Mouse (Mus musculus): ENCODE measurements at regions not wholly inside any gene's neighbourhood (a gene's known extent, or its start where the extent isn't known, plus 50 kb on each side); places are given as distances from the start of the nearest gene placed in this dataset.

DNA sequence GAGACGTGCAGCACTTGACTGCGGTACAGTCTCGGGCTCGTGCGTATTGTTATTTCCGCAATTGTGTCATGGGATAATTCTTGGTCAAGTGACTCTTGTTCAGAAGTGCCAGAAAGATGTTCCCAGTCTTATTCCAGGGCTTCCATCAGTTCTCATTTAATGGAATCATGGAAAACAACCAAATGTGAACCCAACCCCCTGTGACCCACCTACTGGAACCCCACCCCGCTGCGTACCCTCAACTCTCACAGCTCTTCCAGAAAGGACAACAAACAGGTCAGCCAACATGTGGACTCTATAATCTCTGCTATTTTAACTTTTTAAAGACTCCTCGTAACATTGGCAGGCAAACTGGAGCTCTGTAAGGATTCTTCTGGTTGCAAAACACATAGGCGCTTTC lies 233.9 kb downstream of the Slc30a10 start:
- 89% methylated on average over 10 of the region's 10 CpGs for WGBS
- ATAC-seq (ENCODE audit: insufficient read depth) (no peak), DNase-seq (no peak)
- H3K27me3 ChIP-seq (ENCODE audit: insufficient read depth, low read length) = no peaks in the 10 kb centered on the region
- H3K4me2 ChIP-seq = no peak overlapping the region
- H3K9me3 ChIP-seq (ENCODE audit: low read depth, low read length) = no peaks in the 10 kb centered on the region
- H3K4me1 ChIP-seq (ENCODE audit: insufficient read depth) = no peaks in the 10 kb centered on the region
- no peak for TF ChIP-seq CTCF (IDR thresholded peaks at IDR 0.05; ENCODE audit: low read depth)
- H3K4me3 ChIP-seq (ENCODE audit: low read depth, low read length) = no peak overlapping the region
- H3K9ac ChIP-seq = no peak overlapping the region
- H3K36me3 ChIP-seq (ENCODE audit: insufficient read depth) = no peaks in the 10 kb centered on the region
- no peak overlapping the region for H3K27ac ChIP-seq (ENCODE audit: low read depth)

DNA sequence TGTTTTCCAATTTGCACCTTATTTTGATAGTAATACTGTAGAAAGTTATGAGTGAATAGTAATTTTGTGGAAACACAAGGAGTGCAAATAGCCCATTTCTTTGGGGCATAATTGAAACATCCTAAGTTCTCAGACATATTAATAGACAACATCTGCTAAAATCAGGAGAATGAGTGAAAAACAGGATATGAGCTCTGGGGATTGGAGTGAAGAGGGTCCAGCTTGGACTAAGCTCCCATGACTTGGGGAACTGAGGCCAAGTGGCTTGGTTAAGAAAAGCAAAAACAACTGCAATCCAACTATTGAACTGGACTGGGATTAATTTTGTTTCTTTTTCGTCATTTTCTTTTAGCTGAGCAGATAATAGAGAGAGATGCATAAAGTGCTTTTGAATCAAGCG lies 240.7 kb downstream of the Slc30a10 start:
- DNase-seq (no peak), ATAC-seq (ENCODE audit: insufficient read depth) (no peak)
- no peak overlapping the region for H3K9ac ChIP-seq
- H3K27me3 ChIP-seq (ENCODE audit: insufficient read depth, low read length) = no peaks in the 10 kb centered on the region
- TF ChIP-seq CTCF (IDR thresholded peaks at IDR 0.05; ENCODE audit: low read depth) = no peak
- no peak overlapping the region for H3K4me2 ChIP-seq
- H3K4me1 ChIP-seq (ENCODE audit: insufficient read depth) = no peaks in the 10 kb centered on the region
- no peaks in the 10 kb centered on the region for H3K36me3 ChIP-seq (ENCODE audit: insufficient read depth)
- 87% methylated on average over 2 of the region's 2 CpGs for WGBS
- no peaks in the 10 kb centered on the region for H3K9me3 ChIP-seq (ENCODE audit: low read depth, low read length)
- no peak overlapping the region for H3K4me3 ChIP-seq (ENCODE audit: low read depth, low read length)
- H3K27ac ChIP-seq (ENCODE audit: low read depth) = no peak overlapping the region

DNA sequence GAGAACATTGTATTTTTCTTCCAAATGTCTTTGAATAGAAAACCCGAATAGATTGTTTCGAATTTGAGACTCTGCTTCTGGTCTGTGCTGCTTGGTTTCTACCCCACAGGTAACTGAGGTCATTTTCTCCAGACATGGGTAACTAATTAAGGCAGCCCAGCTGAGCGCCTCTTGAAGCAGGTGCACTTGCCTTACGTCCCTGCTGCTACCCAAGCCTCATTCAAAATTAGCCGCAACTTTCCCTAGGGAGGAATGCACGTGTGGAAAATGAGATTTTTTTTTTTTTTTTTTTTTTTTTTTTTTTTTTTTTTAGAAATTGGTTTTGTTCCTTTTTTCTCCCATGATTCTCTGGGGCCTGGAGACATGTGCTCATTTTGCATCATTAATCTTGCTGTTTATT lies 245.1 kb downstream of the Slc30a10 start:
- no peaks in the 10 kb centered on the region for H3K4me1 ChIP-seq (ENCODE audit: insufficient read depth)
- H3K4me3 ChIP-seq (ENCODE audit: low read depth, low read length) = no peak overlapping the region
- no peak overlapping the region for H3K27ac ChIP-seq (ENCODE audit: low read depth)
- H3K9me3 ChIP-seq (ENCODE audit: low read depth, low read length) = no peaks in the 10 kb centered on the region
- ATAC-seq (ENCODE audit: insufficient read depth) = no peak
- no peak overlapping the region for H3K4me2 ChIP-seq
- H3K27me3 ChIP-seq (ENCODE audit: insufficient read depth, low read length) = no peaks in the 10 kb centered on the region
- H3K9ac ChIP-seq = no peak overlapping the region
- DNase-seq = no peak
- no peak for TF ChIP-seq CTCF (IDR thresholded peaks at IDR 0.05; ENCODE audit: low read depth)
- H3K36me3 ChIP-seq (ENCODE audit: insufficient read depth) = no peaks in the 10 kb centered on the region
- WGBS = 84% methylated on average over 6 of the region's 6 CpGs

DNA sequence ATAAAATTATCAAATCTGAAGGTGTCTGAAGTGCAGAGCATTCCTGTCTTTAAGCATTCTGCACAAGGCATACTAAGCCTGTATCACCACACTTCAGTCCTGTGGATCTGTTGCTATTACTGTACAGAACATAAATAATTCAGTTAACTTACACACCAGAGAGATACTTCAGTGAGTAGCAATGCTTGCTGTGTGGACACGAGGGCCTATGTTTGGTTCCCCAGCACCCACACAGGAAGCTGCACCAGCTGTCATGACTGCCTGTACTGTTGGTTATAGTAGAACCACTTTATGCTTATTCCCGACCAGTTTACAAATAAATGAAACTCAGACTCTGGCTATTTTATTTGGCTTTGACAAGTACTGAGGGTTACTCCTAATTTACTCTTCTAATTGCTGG lies 271.7 kb downstream of the Slc30a10 start:
- no peak overlapping the region for H3K9ac ChIP-seq
- no peaks in the 10 kb centered on the region for H3K9me3 ChIP-seq (ENCODE audit: low read depth, low read length)
- H3K27me3 ChIP-seq (ENCODE audit: insufficient read depth, low read length) = no peaks in the 10 kb centered on the region
- ATAC-seq (ENCODE audit: insufficient read depth) (no peak), DNase-seq (no peak)
- H3K4me1 ChIP-seq (ENCODE audit: insufficient read depth) = 0 out of 2 replicates have a peak, but pooled peaks cover 7% of the 10 kb centered on the region
- H3K4me2 ChIP-seq = no peak overlapping the region
- H3K36me3 ChIP-seq (ENCODE audit: insufficient read depth) = no peaks in the 10 kb centered on the region
- no peak overlapping the region for H3K4me3 ChIP-seq (ENCODE audit: low read depth, low read length)
- WGBS = 61% methylated on average over 2 of the region's 2 CpGs
- TF ChIP-seq CTCF (IDR thresholded peaks at IDR 0.05; ENCODE audit: low read depth) = no peak
- no peak overlapping the region for H3K27ac ChIP-seq (ENCODE audit: low read depth)

DNA sequence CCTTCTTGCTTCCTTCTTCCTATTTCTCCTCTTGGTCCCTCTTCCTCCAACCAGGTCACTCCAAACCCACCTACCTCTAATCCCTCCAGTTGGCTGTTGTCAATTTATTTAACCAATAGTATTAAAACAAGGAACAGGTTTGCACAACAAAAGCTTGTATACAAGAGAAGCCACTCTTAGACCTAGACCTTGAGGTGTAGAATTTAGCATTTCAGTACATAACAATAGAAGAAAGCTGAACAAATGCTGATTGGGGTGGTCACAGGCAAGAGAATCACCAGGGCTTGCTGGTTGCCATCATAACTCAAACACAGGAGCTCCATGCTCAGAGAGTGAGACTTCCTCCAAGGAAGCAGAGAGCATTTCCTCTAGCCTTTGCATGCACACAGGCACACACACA lies 272.2 kb downstream of the Slc30a10 start:
- Histone ChIP-seq H3K4me2 (no peak overlapping the region), H3K9me3 (ENCODE audit: low read depth, low read length) (no peaks in the 10 kb centered on the region), H3K9ac (no peak overlapping the region), H3K27ac (ENCODE audit: low read depth) (no peak overlapping the region), H3K4me3 (ENCODE audit: low read depth, low read length) (no peak overlapping the region), H3K36me3 (ENCODE audit: insufficient read depth) (no peaks in the 10 kb centered on the region), H3K4me1 (ENCODE audit: insufficient read depth) (0 out of 2 replicates have a peak, but pooled peaks cover 7% of the 10 kb centered on the region), H3K27me3 (ENCODE audit: insufficient read depth, low read length) (no peaks in the 10 kb centered on the region)
- ATAC-seq (ENCODE audit: insufficient read depth) (no peak), DNase-seq (no peak)
- TF ChIP-seq CTCF (IDR thresholded peaks at IDR 0.05; ENCODE audit: low read depth) = no peak

DNA sequence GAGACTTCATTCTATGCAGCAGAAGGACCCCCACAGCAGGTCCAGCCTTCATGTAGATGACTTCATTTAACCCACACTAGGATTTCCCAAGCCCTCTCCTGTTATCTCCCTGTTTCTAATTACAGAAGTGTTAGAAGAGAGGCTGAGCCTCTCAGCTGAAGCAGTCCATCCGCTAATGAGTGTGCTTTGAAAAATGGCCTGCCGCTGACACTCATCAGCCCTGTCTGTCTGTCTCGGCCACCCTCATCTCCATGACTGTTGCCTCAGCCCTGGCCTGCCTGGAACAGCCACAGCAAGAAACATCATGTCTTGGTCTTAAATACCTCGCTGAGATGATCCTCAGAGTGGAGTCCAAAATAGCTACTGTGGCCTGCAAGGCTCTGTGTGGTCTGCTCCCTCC lies 273.1 kb downstream of the Slc30a10 start:
- Histone ChIP-seq H3K4me3 (ENCODE audit: low read depth, low read length) (no peak overlapping the region), H3K4me1 (ENCODE audit: insufficient read depth) (0 out of 2 replicates have a peak, but pooled peaks cover 7% of the 10 kb centered on the region), H3K36me3 (ENCODE audit: insufficient read depth) (no peaks in the 10 kb centered on the region), H3K27ac (ENCODE audit: low read depth) (no peak overlapping the region), H3K4me2 (no peak overlapping the region), H3K9ac (no peak overlapping the region), H3K27me3 (ENCODE audit: insufficient read depth, low read length) (no peaks in the 10 kb centered on the region), H3K9me3 (ENCODE audit: low read depth, low read length) (no peaks in the 10 kb centered on the region)
- no peak for TF ChIP-seq CTCF (IDR thresholded peaks at IDR 0.05; ENCODE audit: low read depth)
- ATAC-seq (ENCODE audit: insufficient read depth) = peak; percentile 80
- DNase-seq = peak; percentile 86
- WGBS = 22% methylated on average over 4 of the region's 4 CpGs

DNA sequence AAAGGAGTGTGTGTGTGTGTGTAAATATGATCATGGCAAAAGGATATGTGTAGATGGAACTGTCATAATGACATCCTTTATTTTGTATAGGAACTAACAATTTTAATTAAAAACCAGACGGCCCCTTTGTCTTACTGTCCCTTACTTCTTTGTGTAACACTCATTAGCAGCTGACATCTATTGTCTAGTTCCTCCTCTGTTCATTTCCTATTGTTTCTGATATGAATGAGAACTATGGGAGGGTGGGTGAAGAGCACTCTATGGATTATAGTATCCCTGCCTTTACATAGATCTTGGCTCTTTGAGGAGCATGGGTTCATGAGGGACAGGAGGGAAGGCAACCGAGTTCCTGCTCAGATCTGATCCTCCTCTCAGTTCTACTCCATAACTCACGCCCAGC lies 273.8 kb downstream of the Slc30a10 start:
- H3K9ac ChIP-seq = no peak overlapping the region
- TF ChIP-seq CTCF (IDR thresholded peaks at IDR 0.05; ENCODE audit: low read depth) = no peak
- no peak overlapping the region for H3K27ac ChIP-seq (ENCODE audit: low read depth)
- no peaks in the 10 kb centered on the region for H3K27me3 ChIP-seq (ENCODE audit: insufficient read depth, low read length)
- H3K36me3 ChIP-seq (ENCODE audit: insufficient read depth) = no peaks in the 10 kb centered on the region
- no peak overlapping the region for H3K4me3 ChIP-seq (ENCODE audit: low read depth, low read length)
- 0 out of 2 replicates have a peak, but pooled peaks cover 7% of the 10 kb centered on the region for H3K4me1 ChIP-seq (ENCODE audit: insufficient read depth)
- DNase-seq = no peak
- ATAC-seq (ENCODE audit: insufficient read depth) = no peak
- H3K9me3 ChIP-seq (ENCODE audit: low read depth, low read length) = no peaks in the 10 kb centered on the region
- WGBS = 55% methylated on average over 3 of the region's 3 CpGs
- H3K4me2 ChIP-seq = no peak overlapping the region

DNA sequence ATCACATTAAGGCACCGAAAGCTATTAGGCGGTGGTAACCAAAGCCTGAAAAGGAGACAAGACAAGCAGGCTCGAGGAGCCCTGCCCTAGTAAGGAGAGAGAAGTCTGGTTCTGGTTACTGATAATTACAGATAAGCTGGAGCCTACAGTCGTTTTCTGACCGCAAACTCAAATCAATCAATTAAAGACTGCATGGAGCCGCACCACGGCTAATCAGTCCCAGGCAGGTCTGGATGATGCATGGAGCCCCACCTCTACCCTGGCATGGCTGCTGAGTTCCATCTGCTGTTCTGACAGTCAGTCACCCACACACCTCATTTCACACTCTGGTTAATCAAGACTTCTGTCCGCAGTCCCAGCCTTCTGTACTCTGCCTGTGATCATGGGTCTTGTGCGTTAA lies 276.4 kb downstream of the Slc30a10 start:
- no peak overlapping the region for H3K9ac ChIP-seq
- H3K9me3 ChIP-seq (ENCODE audit: low read depth, low read length) = no peaks in the 10 kb centered on the region
- H3K4me1 ChIP-seq (ENCODE audit: insufficient read depth) = 0 out of 2 replicates have a peak, but pooled peaks cover 7% of the 10 kb centered on the region
- no peak overlapping the region for H3K4me2 ChIP-seq
- no peaks in the 10 kb centered on the region for H3K27me3 ChIP-seq (ENCODE audit: insufficient read depth, low read length)
- H3K36me3 ChIP-seq (ENCODE audit: insufficient read depth) = no peaks in the 10 kb centered on the region
- no peak for TF ChIP-seq CTCF (IDR thresholded peaks at IDR 0.05; ENCODE audit: low read depth)
- ATAC-seq (ENCODE audit: insufficient read depth) (peak; percentile 59; the same call in 1 of the 2 replicates), DNase-seq (peak; percentile 30)
- no peak overlapping the region for H3K4me3 ChIP-seq (ENCODE audit: low read depth, low read length)
- no peak overlapping the region for H3K27ac ChIP-seq (ENCODE audit: low read depth)
- WGBS = 29% methylated on average over 9 of the region's 9 CpGs
